Mouse (Mus musculus) stomach, embryonic 16.5 days (tissue): ENCODE measurements at regions not wholly inside any gene's neighbourhood (a gene's known extent, or its start where the extent isn't known, plus 50 kb on each side); places are given as distances from the start of the nearest gene placed in this dataset.

ENCODE experiments used
- ATAC-seq: fragments of 200-750 bp; cut with Nextera tagmentation; 2 replicates; pipeline ENCODE4 v1.8.0; 2017; ENCODE audit warnings: moderate number of reproducible peaks, moderate TSS enrichment; ENCODE audit not compliant: insufficient read depth, low FRiP score
- H3K27ac ChIP-seq: fragments of 300-500 bp; sonication (generic); 2 replicates; pipeline ENCODE4 v1.5.1; 2014; ENCODE audit warnings: low read length
- H3K27me3 ChIP-seq: fragments of 300-500 bp; sonication (generic); 2 replicates; pipeline ENCODE4 v1.6.1; 2014; ENCODE audit warnings: low read length, control low read depth, mixed read lengths; ENCODE audit not compliant: control insufficient read depth, insufficient read depth
- H3K36me3 ChIP-seq: fragments of 300-500 bp; sonication (generic); 2 replicates; pipeline ENCODE4 v1.6.1; 2014; ENCODE audit warnings: low read length; ENCODE audit not compliant: control insufficient read depth, insufficient read depth
- H3K4me1 ChIP-seq: fragments of 300-500 bp; sonication (generic); 2 replicates; pipeline ENCODE4 v1.6.1; 2014; ENCODE audit warnings: low read length, control low read depth, mixed read lengths; ENCODE audit not compliant: control insufficient read depth, insufficient read depth
- H3K4me2 ChIP-seq: fragments of 300-500 bp; sonication (generic); 2 replicates; pipeline ENCODE4 v1.6.1; 2014; ENCODE audit warnings: low read depth, low read length, mixed read lengths
- H3K4me3 ChIP-seq: fragments of 300-500 bp; sonication (generic); replicated peaks from 2 replicates; pipeline ENCODE4 v1.5.1; 2014; ENCODE audit warnings: mild to moderate bottlenecking, low read length
- H3K9ac ChIP-seq: fragments of 300-500 bp; sonication (generic); 2 replicates; pipeline ENCODE4 v1.6.1; 2014; ENCODE audit warnings: low read length
- H3K9me3 ChIP-seq: fragments of 300-500 bp; sonication (generic); replicated peaks from 2 replicates; pipeline ENCODE4 v1.6.1; 2016; ENCODE audit warnings: low read length, control low read depth; ENCODE audit not compliant: control insufficient read depth
- WGBS: fragments of 180-500 bp; shearing (Covaris S2); extraction: QIAGEN DNeasy Blood & Tissue Kit; methylation state at CpG from one replicate; pipeline ENCODE4 v1.1.7; 2014; 5-methylcytosine and 5-hydroxymethylcytosine counted together

- H3K27ac ChIP-seq = no peak overlapping the region
- H3K4me3 ChIP-seq = no peak overlapping the region
- 65% methylated on average over 6 of the region's 6 CpGs for WGBS
- H3K4me1 ChIP-seq = no peaks in the 10 kb centered on the region
- no peaks in the 10 kb centered on the region for H3K36me3 ChIP-seq
- H3K27me3 ChIP-seq = no peaks in the 10 kb centered on the region
- H3K9ac ChIP-seq = no peak overlapping the region
- no peaks in the 10 kb centered on the region for H3K9me3 ChIP-seq
- no peak for ATAC-seq
- H3K4me2 ChIP-seq = no peak overlapping the region
These were observed 536.5 kb downstream of the Btbd3 start for GRCm38 (mm10) chr2:138792711-138793450.

- Histone ChIP-seq H3K27ac (no peak overlapping the region), H3K9ac (no peak overlapping the region), H3K36me3 (no peaks in the 10 kb centered on the region), H3K4me1 (no peaks in the 10 kb centered on the region), H3K4me2 (no peak overlapping the region), H3K27me3 (no peaks in the 10 kb centered on the region), H3K4me3 (no peak overlapping the region), H3K9me3 (no peaks in the 10 kb centered on the region)
- ATAC-seq = no peak
- WGBS = 79% methylated on average over 3 of the region's 3 CpGs
These were observed 549.8 kb downstream of the Btbd3 start for GRCm38 (mm10) chr2:138806196-138806595.

- H3K36me3 ChIP-seq = no peaks in the 10 kb centered on the region
- H3K9ac ChIP-seq = no peak overlapping the region
- no peaks in the 10 kb centered on the region for H3K27me3 ChIP-seq
- no peak overlapping the region for H3K4me3 ChIP-seq
- 75% methylated on average over 2 of the region's 2 CpGs for WGBS
- no peaks in the 10 kb centered on the region for H3K9me3 ChIP-seq
- H3K27ac ChIP-seq = no peak overlapping the region
- H3K4me2 ChIP-seq = no peak overlapping the region
- no peak for ATAC-seq
- H3K4me1 ChIP-seq = no peaks in the 10 kb centered on the region
These were observed 553.4 kb downstream of the Btbd3 start for GRCm38 (mm10) chr2:138809767-138810166.

GRCm38 (mm10) chr2:138820489-138820888 is 564.1 kb downstream of the Btbd3 start:
- no peaks in the 10 kb centered on the region for H3K9me3 ChIP-seq
- no peak for ATAC-seq
- H3K9ac ChIP-seq = no peak overlapping the region
- no peaks in the 10 kb centered on the region for H3K36me3 ChIP-seq
- no peak overlapping the region for H3K27ac ChIP-seq
- H3K4me1 ChIP-seq = no peaks in the 10 kb centered on the region
- H3K4me2 ChIP-seq = no peak overlapping the region
- WGBS = 85% methylated on average over 4 of the region's 4 CpGs
- no peak overlapping the region for H3K4me3 ChIP-seq
- no peaks in the 10 kb centered on the region for H3K27me3 ChIP-seq

GRCm38 (mm10) chr2:138824873-138825272 is 568.5 kb downstream of the Btbd3 start:
- ATAC-seq = no peak
- no peaks in the 10 kb centered on the region for H3K36me3 ChIP-seq
- H3K4me2 ChIP-seq = no peak overlapping the region
- H3K4me1 ChIP-seq = no peaks in the 10 kb centered on the region
- H3K27ac ChIP-seq = no peak overlapping the region
- H3K27me3 ChIP-seq = no peaks in the 10 kb centered on the region
- H3K9me3 ChIP-seq = no peaks in the 10 kb centered on the region
- 60% methylated on average over 4 of the region's 4 CpGs for WGBS
- no peak overlapping the region for H3K4me3 ChIP-seq
- H3K9ac ChIP-seq = no peak overlapping the region

GRCm38 (mm10) chr2:138827813-138828570 is 571.6 kb downstream of the Btbd3 start:
- Histone ChIP-seq H3K4me2 (no peak overlapping the region), H3K4me1 (no peaks in the 10 kb centered on the region), H3K36me3 (no peaks in the 10 kb centered on the region), H3K9ac (no peak overlapping the region), H3K9me3 (no peaks in the 10 kb centered on the region), H3K27me3 (no peaks in the 10 kb centered on the region), H3K4me3 (no peak overlapping the region), H3K27ac (no peak overlapping the region)
- 58% methylated on average over 2 of the region's 2 CpGs for WGBS
- ATAC-seq = no peak

GRCm38 (mm10) chr2:138838846-138839245 is 582.5 kb downstream of the Btbd3 start:
- ATAC-seq = no peak
- Histone ChIP-seq H3K4me3 (no peak overlapping the region), H3K4me2 (no peak overlapping the region), H3K4me1 (no peaks in the 10 kb centered on the region), H3K36me3 (no peaks in the 10 kb centered on the region), H3K9me3 (no peaks in the 10 kb centered on the region), H3K27me3 (no peaks in the 10 kb centered on the region), H3K27ac (no peak overlapping the region), H3K9ac (no peak overlapping the region)
- 54% methylated on average over 3 of the region's 3 CpGs for WGBS

- H3K27ac ChIP-seq = no peak overlapping the region
These were observed 602.8 kb downstream of the Btbd3 start for GRCm38 (mm10) chr2:138859121-138859520.

GRCm38 (mm10) chr2:138896563-138896962 is 597.1 kb upstream of the Sptlc3 start:
- H3K4me3 ChIP-seq = no peak overlapping the region
- H3K27me3 ChIP-seq = no peaks in the 10 kb centered on the region
- 53% methylated on average over 3 of the region's 3 CpGs for WGBS
- no peaks in the 10 kb centered on the region for H3K9me3 ChIP-seq
- ATAC-seq = no peak
- no peaks in the 10 kb centered on the region for H3K4me1 ChIP-seq
- H3K36me3 ChIP-seq = no peaks in the 10 kb centered on the region
- no peak overlapping the region for H3K4me2 ChIP-seq
- no peak overlapping the region for H3K27ac ChIP-seq
- no peak overlapping the region for H3K9ac ChIP-seq

More at GRCm38 (mm10) chr2:138859121-138859520, 602.8 kb downstream of the Btbd3 start:
- no peaks in the 10 kb centered on the region for H3K27me3 ChIP-seq
- no peak for ATAC-seq
- no peaks in the 10 kb centered on the region for H3K9me3 ChIP-seq
- H3K4me2 ChIP-seq = no peak overlapping the region
- no peak overlapping the region for H3K9ac ChIP-seq
- H3K36me3 ChIP-seq = no peaks in the 10 kb centered on the region
- H3K4me1 ChIP-seq = no peaks in the 10 kb centered on the region
- no peak overlapping the region for H3K4me3 ChIP-seq
